Mouse (Mus musculus) testis, adult 2 months (tissue): ENCODE measurements around the gene Rbm24.

Experiments
- CTCF ChIP-seq: fragments of 200-500 bp; IDR thresholded peaks from 2 replicates; pipeline ENCODE4 v1.5.1; 2012; ENCODE audit warnings: low read depth, mild to moderate bottlenecking, inconsistent platforms, low read length, moderate library complexity; ENCODE audit not compliant: control insufficient read depth, insufficient read depth, insufficient replicate concordance
- POLR2A ChIP-seq: fragments of 200-500 bp; IDR thresholded peaks from 2 replicates; pipeline ENCODE4 v1.6.1; 2012; ENCODE audit warnings: low read depth, mild to moderate bottlenecking, inconsistent platforms, low read length, moderate library complexity; ENCODE audit not compliant: control insufficient read depth

- TF ChIP-seq CTCF (no peak), POLR2A (no peak)
These were observed 26.6 kb upstream of the Rbm24 start for GRCm38 (mm10) chr13:46391654-46392053.
